17 mouse cellular contexts compared by ENCODE assay signal in genomic region chr14:23896036-23896435, GRCm38 (mm10).
"Had no signal": no experiment of that assay in that cellular context is flagged by ENCODE, and none has a peak within 500 bp of the region (broad histone marks: within the 10 kb centered on the region; RNA-seq: fewer than 3 reads in every experiment).

No protein-coding gene starts in this region.

- H3K4me3 ChIP-seq: midbrain, embryonic 10.5 days; midbrain, embryonic 12.5 days; myocyte; neural tube, embryonic 13.5 days; neural tube, embryonic 15.5 days had no signal

- H3K27ac ChIP-seq: midbrain, embryonic 10.5 days; midbrain, embryonic 12.5 days; neural tube, embryonic 13.5 days; neural tube, embryonic 15.5 days had no signal

- DNase-seq: lung, adult 18-20 months; lung, embryonic 14.5 days; lung, postnatal 10 days; lung, postnatal 4 days; midbrain, embryonic 14.5 days; right cerebral cortex, adult 18-20 months; right cerebral cortex, postnatal 25 days; right cerebral cortex, postnatal 4 days; spleen, adult 18-20 months; thymus, adult 18-20 months; thymus, postnatal 14 days; thymus, postnatal 36 days had no signal
